Mouse (Mus musculus) forebrain, embryonic 13.5 days (tissue): ENCODE measurements around the gene Vegfd. TPM values are rescaled to one million over a fixed set of nuclear protein-coding genes. Genes with fewer than 3 reads are reported as not detected.
A peak's percentile ranks its signal among the peaks of the same experiment; 100 is the strongest.

Source experiments
- ATAC-seq: fragments of 200-750 bp; cut with Nextera tagmentation; 2 replicates; pipeline ENCODE4 v1.8.0; 2017
- H3K27ac ChIP-seq: fragments of 300-500 bp; sonication (generic); 2 replicates; pipeline ENCODE4 v1.5.1; 2015; ENCODE audit warnings: inconsistent platforms, mild to moderate bottlenecking, moderate library complexity
- H3K27me3 ChIP-seq: fragments of 300-500 bp; sonication (generic); 2 replicates; pipeline ENCODE4 v1.6.1; 2015; ENCODE audit warnings: mild to moderate bottlenecking, inconsistent platforms
- H3K36me3 ChIP-seq: fragments of 300-500 bp; sonication (generic); 2 replicates; pipeline ENCODE4 v1.6.1; 2015; ENCODE audit warnings: mild to moderate bottlenecking, inconsistent platforms; ENCODE audit not compliant: poor library complexity, severe bottlenecking
- H3K4me1 ChIP-seq: fragments of 300-500 bp; sonication (generic); 2 replicates; pipeline ENCODE4 v1.6.1; 2015; ENCODE audit warnings: inconsistent platforms
- H3K4me2 ChIP-seq: fragments of 300-500 bp; sonication (generic); 2 replicates; pipeline ENCODE4 v1.6.1; 2015; ENCODE audit warnings: inconsistent platforms, mild to moderate bottlenecking, moderate library complexity
- H3K4me3 ChIP-seq: fragments of 300-500 bp; sonication (generic); 2 replicates; pipeline ENCODE4 v1.5.1; 2015; ENCODE audit warnings: mild to moderate bottlenecking, inconsistent platforms
- H3K9ac ChIP-seq: fragments of 300-500 bp; sonication (generic); 2 replicates; pipeline ENCODE4 v1.6.1; 2015; ENCODE audit warnings: mild to moderate bottlenecking, inconsistent platforms
- H3K9me3 ChIP-seq: fragments of 300-500 bp; sonication (generic); replicated peaks from 2 replicates; pipeline ENCODE4 v1.6.1; 2016; ENCODE audit warnings: inconsistent platforms
- WGBS: fragments of 180-500 bp; shearing (Covaris S2); methylation state at CpG from one replicate; pipeline ENCODE4 v1.1.7; 2015; 5-methylcytosine and 5-hydroxymethylcytosine counted together
- polyA plus RNA-seq: library from polyadenylated mRNA; unstranded; fragments of >200 nt; fragmentation: Nextera tagmentation; extraction: Ambion mirVana; gene quantifications from 2 replicates; pipeline ENCODE4 v1.2.1, GENCODE M21; 2015

Vegfd gene
- polyA plus RNA-seq, 1 experiment from 2014 or later = 0.35 TPM

DNA sequence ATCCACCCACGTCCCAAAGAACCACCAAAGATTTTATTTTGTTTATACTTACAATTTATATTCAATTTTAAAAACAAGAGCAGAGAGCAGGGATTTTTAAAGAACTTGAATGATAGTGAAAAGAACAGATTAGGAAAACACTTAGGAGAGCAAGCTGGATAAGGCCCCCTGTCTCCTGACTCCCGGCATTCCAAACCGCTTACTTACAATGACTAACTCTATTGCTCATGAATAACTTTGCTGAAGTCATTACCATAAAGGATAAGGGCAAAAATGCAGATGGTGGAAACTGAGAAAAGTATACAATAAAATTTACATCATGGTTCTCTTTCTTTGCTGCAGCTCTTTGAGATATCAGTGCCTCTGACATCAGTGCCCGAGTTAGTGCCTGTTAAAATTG is 20.9 kb downstream of the Vegfd start:
- WGBS = 81% methylated on average over 4 of the region's 4 CpGs
- no peaks in the 10 kb centered on the region for H3K9me3 ChIP-seq
- no peak overlapping the region for H3K4me2 ChIP-seq
- no peak overlapping the region for H3K4me3 ChIP-seq
- H3K36me3 ChIP-seq = no peaks in the 10 kb centered on the region
- no peak overlapping the region for H3K9ac ChIP-seq
- no peaks in the 10 kb centered on the region for H3K4me1 ChIP-seq
- no peaks in the 10 kb centered on the region for H3K27me3 ChIP-seq
- ATAC-seq = no peak
- no peak overlapping the region for H3K27ac ChIP-seq

DNA sequence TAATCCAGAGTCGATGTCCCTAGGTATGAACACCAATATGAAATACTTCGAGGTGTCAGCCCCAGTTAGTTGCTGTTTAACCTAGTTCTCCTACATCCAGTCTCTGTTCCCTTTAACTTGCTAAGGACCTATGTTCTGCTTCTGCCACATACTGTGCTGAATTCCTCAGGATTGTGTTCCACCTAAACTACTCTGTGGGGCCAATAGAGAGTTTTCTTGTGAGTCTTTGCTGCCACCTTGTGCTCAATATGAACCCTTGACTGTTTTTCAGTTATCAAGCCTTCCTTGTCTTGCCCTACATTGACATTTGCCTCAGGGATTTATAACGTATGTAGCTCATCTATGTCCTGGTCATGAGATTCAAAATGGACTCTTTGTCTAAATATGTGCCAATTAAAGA is 25.3 kb downstream of the Vegfd start:
- H3K4me1 ChIP-seq = no peaks in the 10 kb centered on the region
- H3K4me2 ChIP-seq = no peak overlapping the region
- no peaks in the 10 kb centered on the region for H3K27me3 ChIP-seq
- WGBS = 67% methylated on average over 3 of the region's 3 CpGs
- H3K9ac ChIP-seq = no peak overlapping the region
- ATAC-seq = peak; percentile 55
- no peak overlapping the region for H3K4me3 ChIP-seq
- no peaks in the 10 kb centered on the region for H3K36me3 ChIP-seq
- no peak overlapping the region for H3K27ac ChIP-seq
- no peaks in the 10 kb centered on the region for H3K9me3 ChIP-seq

- Histone ChIP-seq H3K4me3 (no peak overlapping the region), H3K9me3 (no peaks in the 10 kb centered on the region), H3K4me1 (no peaks in the 10 kb centered on the region), H3K27ac (no peak overlapping the region), H3K9ac (no peak overlapping the region), H3K4me2 (no peak overlapping the region), H3K36me3 (no peaks in the 10 kb centered on the region), H3K27me3 (no peaks in the 10 kb centered on the region)
- ATAC-seq = no peak
Observed at GRCm38 (mm10) chrX:164405080-164405649, 32.0 kb downstream of the Vegfd start.

GRCm38 (mm10) chrX:164406133-164407022 is 33.2 kb downstream of the Vegfd start:
- Histone ChIP-seq H3K4me2 (no peak overlapping the region), H3K9ac (no peak overlapping the region), H3K4me3 (no peak overlapping the region), H3K27me3 (no peaks in the 10 kb centered on the region), H3K27ac (no peak overlapping the region), H3K4me1 (no peaks in the 10 kb centered on the region), H3K9me3 (no peaks in the 10 kb centered on the region), H3K36me3 (no peaks in the 10 kb centered on the region)
- 81% methylated on average over 9 of the region's 9 CpGs for WGBS
- ATAC-seq = no peak

- 81% methylated on average over 3 of the region's 3 CpGs for WGBS
- Histone ChIP-seq H3K9ac (no peak overlapping the region), H3K4me3 (no peak overlapping the region), H3K4me1 (no peaks in the 10 kb centered on the region), H3K27ac (no peak overlapping the region), H3K36me3 (no peaks in the 10 kb centered on the region), H3K27me3 (no peaks in the 10 kb centered on the region), H3K9me3 (no peaks in the 10 kb centered on the region), H3K4me2 (no peak overlapping the region)
- ATAC-seq = no peak
Observed at GRCm38 (mm10) chrX:164408301-164408927, 35.2 kb downstream of the Vegfd start.

GRCm38 (mm10) chrX:164410562-164410961 is 37.4 kb downstream of the Vegfd start:
- Histone ChIP-seq H3K4me3 (no peak overlapping the region), H3K27ac (no peak overlapping the region), H3K4me2 (no peak overlapping the region), H3K9me3 (no peaks in the 10 kb centered on the region), H3K27me3 (no peaks in the 10 kb centered on the region), H3K36me3 (no peaks in the 10 kb centered on the region), H3K4me1 (no peaks in the 10 kb centered on the region), H3K9ac (no peak overlapping the region)
- no peak for ATAC-seq
- 87% methylated on average over 1 of the region's 1 CpGs for WGBS

- Histone ChIP-seq H3K27me3 (no peaks in the 10 kb centered on the region), H3K9ac (no peak overlapping the region), H3K4me3 (no peak overlapping the region), H3K36me3 (no peaks in the 10 kb centered on the region), H3K27ac (no peak overlapping the region), H3K9me3 (no peaks in the 10 kb centered on the region), H3K4me1 (peaks cover 10% of the 10 kb centered on the region), H3K4me2 (no peak overlapping the region)
- ATAC-seq = no peak
- WGBS = 90% methylated on average over 2 of the region's 2 CpGs
Observed at GRCm38 (mm10) chrX:164416803-164417202, 43.6 kb downstream of the Vegfd start.

DNA sequence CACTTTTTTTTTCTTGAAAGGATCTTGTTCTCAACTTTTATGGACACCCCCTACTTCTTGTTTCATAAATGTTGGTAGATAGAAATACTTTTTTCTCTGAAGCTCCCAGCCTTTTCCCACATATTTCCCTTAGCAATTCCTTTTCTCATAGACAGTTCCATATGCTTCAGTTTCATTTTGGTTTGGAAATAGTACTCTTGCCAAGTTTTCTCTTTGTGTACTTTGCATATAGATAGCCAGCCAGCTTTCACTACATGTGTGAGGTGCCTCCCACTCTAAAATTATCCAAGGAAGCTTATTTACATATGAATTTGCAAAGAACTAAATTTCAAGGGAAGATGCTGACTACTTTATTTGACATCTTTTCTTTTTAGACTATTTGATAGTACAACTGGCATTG is 44.8 kb downstream of the Vegfd start:
- Histone ChIP-seq H3K9ac (no peak overlapping the region), H3K4me2 (no peak overlapping the region), H3K27ac (no peak overlapping the region), H3K27me3 (no peaks in the 10 kb centered on the region), H3K4me3 (no peak overlapping the region), H3K9me3 (no peaks in the 10 kb centered on the region), H3K4me1 (peaks cover 10% of the 10 kb centered on the region), H3K36me3 (peaks cover 6% of the 10 kb centered on the region; the same call in 1 of the 2 replicates)
- no peak for ATAC-seq

DNA sequence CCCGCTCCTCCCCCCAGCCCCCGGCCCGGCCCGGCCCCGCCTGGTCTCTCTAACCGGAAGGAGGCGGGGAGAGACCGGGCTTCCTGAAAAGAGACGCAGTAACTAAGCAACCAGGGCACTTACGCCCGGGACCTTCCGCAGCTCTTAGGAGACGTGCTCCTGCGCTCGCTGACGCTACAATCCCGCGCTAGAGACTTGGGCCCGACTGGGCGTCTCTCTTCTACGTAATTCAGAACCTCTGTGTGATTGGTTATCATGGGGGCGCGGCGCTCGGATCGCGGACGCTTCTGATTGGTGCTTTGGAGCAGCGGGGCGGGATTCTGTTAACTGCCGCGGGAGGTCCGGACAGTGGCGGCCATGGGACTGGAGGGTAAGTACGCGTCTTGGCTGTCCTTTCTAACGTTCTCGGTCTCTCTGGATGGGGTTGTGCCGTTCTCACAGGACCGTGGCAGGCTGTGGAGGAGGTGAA is 46.3 kb downstream of the Vegfd start, which contains the start of gene Piga:
Gene Piga, plus strand, starts transcription at position 317 of the 469 bp plus-strand sequence.
- WGBS = 15% methylated on average over 33 of the region's 40 CpGs

DNA sequence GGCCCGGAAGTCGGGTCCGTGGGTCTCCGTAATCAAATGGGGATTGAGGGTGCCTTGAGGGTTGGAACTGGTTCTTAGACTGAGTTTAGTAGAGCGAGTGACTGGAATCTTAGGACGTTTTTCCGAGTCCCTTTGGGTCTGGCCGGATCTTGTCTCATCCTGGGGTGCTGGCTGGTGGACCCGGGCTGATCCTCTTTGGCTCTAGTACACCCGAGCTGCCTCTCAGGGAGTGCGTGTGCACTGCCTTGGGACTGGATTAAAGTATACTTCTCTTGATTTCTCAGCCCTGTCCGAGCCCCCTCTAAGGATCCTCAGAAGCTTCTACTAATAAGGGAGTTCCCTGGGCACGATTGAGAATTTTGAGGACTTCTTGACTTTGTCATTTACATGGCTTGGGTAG is 46.8 kb downstream of the Vegfd start:
- peak; percentile 37; the same call in 1 of the 2 replicates for ATAC-seq
- 32% methylated on average over 12 of the region's 13 CpGs for WGBS

More for the DNA sequence above, 46.3 kb downstream of the Vegfd start, which contains the start of gene Piga:
- Histone ChIP-seq H3K9ac (peak within 1 kb of the TSS; percentile 70), H3K27me3 (no peaks in the 10 kb centered on the region), H3K4me3 (peak within 1 kb of the TSS; percentile 50), H3K4me1 (peaks cover 10% of the 10 kb centered on the region), H3K9me3 (no peaks in the 10 kb centered on the region), H3K27ac (no peak within 1 kb of the TSS), H3K36me3 (peaks cover 9% of the 10 kb centered on the region; the same call in 1 of the 2 replicates), H3K4me2 (peak within 1 kb of the TSS; percentile 60)
- peak; percentile 100 for ATAC-seq

DNA sequence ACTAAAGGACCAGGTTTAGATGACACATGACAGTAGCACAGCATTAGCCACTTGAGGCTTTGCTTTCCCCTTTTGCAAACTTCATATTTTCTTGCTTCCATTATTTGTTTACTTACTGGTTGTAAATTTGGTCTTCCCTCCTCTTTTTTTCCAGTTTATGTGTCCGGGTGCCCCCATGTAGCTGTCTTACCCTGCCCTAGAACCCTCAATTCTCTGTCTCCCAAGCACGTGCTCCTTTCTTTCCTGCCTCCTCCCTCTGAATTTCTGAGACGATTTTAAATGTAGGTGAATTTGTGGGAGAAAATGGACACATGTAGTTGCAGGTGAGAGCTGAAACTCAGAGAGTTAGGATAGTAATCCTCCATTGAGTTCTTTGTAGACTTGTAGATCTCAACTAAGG is 47.3 kb downstream of the Vegfd start:
- Histone ChIP-seq H3K9ac (peak overlapping the region; percentile 70), H3K36me3 (peaks cover 9% of the 10 kb centered on the region; the same call in 1 of the 2 replicates), H3K4me3 (peak overlapping the region; percentile 50), H3K4me1 (peaks cover 10% of the 10 kb centered on the region), H3K27me3 (no peaks in the 10 kb centered on the region), H3K27ac (no peak overlapping the region), H3K4me2 (peak overlapping the region; percentile 60), H3K9me3 (no peaks in the 10 kb centered on the region)
- 66% methylated on average over 3 of the region's 3 CpGs for WGBS
- ATAC-seq = no peak

More for the DNA sequence above, 46.8 kb downstream of the Vegfd start:
- peaks cover 10% of the 10 kb centered on the region for H3K4me1 ChIP-seq
- H3K36me3 ChIP-seq = peaks cover 9% of the 10 kb centered on the region; the same call in 1 of the 2 replicates
- no peaks in the 10 kb centered on the region for H3K27me3 ChIP-seq
- no peak overlapping the region for H3K27ac ChIP-seq
- peak overlapping the region; percentile 60 for H3K4me2 ChIP-seq
- H3K9ac ChIP-seq = peak overlapping the region; percentile 70
- no peaks in the 10 kb centered on the region for H3K9me3 ChIP-seq
- peak overlapping the region; percentile 50 for H3K4me3 ChIP-seq

DNA sequence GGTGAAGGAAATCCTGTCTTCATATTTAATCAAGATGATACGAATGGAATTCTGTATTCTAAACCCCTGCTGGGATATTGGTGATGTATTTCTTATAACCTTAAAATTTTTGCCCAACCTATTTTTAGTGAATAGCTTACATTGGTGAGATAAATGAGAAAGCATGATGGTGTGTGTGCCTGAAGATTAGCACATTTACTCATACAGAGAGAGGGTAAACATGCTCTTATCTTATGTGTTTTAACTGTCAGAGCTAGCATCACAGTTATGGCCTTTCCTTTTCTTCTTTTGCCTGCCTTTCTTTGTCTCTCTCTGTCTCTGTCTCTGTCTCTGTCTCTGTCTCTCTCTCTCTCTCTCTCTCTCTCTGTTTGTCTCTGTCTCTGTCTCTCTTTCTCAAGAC is 51.6 kb downstream of the Vegfd start:
- Histone ChIP-seq H3K27me3 (no peaks in the 10 kb centered on the region), H3K4me3 (no peak overlapping the region), H3K9me3 (no peaks in the 10 kb centered on the region), H3K36me3 (peaks cover 20% of the 10 kb centered on the region), H3K4me2 (no peak overlapping the region), H3K4me1 (peaks cover 10% of the 10 kb centered on the region), H3K27ac (no peak overlapping the region), H3K9ac (no peak overlapping the region)
- ATAC-seq = no peak
- WGBS = 80% methylated on average over 1 of the region's 1 CpGs
